Mouse (Mus musculus): Measurements from ENCODE around the gene Dock1.

The Dock1 gene

DNA sequence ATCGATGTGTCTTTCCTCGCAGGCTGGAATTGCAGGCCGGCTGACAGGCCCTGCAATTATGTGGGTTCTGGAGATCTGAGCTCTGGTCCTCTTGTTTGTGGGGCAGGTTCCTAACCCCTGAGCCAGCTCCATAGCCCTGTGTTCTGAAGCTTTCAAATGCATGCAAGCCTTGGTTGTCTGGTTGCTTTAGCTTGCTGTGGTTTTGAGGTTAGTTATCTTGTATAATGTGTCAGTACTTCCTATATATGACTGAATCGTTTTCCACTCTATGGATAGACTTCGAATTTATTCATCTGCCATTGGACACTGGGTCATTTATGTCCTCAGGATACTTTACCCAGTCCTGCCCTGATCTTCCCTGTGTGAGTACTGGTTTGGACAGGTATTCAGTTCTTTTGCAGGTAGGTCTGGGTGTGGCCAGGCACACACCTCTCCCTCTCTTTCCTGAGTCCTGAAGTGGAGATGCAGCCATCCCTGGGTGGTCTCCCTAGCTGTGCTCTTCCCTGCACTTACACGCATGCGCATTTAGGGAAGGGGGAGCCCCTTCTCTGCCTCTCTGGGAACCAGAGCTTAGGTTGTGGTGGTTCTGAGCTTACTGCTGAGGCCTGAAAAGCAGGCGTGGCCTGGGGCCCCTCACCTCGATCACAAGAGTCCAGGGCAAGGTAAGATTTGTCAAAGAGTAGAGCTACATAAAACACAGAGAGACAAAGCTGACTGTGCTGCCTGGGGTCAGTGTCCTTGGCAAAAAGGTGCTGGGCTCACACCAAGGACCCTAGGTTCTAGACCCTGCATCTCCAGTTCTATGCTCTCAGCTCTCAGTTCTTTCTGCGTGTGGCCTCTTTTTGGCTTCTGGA, 25.9 kb downstream of the Dock1 start:
- no peak for DNase-seq (ENCODE audit: low read depth)

- no peak for DNase-seq (ENCODE audit: low read depth)
These were observed 27.0 kb downstream of the Dock1 start for GRCm38 (mm10) chr7:134697479-134697878.

DNA sequence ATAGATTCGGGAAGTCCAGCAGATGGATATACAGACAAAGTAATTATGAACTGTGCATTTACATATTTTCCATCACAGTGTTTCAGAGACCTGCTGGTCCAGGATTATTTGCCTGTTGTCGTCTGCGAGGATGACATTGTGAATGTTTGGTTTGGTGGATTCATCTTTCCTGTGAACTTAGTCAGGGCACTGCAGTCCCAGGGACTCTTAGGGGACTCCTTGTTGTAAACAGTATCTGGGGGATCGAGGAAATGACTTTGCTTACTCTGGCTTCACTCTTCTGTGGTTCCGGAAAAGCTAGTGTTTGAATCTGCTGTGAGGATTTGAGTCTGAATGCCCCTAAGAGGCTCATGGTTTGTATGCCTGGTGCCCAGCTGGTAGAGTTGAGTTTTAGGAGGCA, 27.8 kb downstream of the Dock1 start:
- no peak for DNase-seq (ENCODE audit: low read depth)

DNA sequence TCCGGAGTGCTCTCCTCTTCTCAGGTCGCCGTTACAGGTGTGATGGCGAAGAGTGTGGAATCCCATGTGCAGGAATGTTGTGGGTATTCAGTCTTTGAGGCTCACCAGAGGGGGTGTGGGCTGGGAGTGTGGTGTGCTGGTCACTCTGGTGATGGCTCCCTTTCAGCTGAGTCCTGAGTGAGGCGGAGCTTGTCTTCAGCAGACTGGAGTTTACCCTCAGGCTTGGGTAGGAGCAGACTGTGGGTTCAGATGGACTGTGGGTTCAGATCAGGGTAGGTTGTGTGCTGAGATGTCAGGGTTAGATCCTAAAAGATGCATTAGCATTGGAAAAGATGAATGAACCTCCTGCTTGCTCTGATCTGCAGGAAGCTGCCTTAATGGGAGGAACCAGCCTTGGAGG, 29.5 kb downstream of the Dock1 start:
- no peak for DNase-seq (ENCODE audit: low read depth)

DNA sequence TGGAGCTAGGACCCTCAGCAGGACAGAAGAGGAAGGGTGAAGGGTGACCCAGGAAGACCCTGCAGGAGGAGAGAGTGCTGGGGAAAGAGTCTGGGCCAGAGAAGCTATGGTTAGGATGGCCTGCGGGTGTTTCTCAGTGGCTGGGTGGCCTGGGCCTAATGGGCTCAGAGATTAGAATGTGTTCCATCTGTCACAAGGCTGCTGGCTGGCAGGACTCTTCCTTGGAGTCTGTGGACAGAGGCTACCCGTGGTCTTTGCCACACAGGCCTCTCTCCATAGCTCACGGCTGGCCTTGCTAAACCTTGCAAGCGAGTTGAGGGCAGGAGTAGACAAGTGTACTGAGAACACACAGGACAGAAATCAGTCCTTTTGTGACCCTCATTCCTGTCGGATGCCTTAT, 32.0 kb downstream of the Dock1 start:
- DNase-seq (ENCODE audit: low read depth): no peak

DNA sequence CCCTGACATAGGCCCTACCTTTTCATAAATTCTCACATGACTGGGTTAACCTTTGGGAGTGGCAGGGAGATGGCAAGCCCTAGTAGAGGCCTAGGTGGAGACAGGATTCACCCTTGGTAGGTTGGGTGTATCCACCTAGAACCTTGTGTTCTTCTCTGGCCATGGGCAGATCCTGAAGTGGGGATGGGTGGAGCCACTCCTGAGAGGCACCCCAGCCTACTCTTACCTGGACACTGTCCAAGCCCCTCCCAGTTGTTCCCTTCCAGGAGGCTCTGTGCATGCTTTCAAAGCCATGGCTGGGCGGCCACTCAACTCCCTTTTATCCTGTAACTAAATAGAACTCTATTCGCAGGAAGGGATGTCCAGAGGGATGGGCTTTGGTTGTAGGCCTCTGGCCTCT, 33.2 kb downstream of the Dock1 start:
- DNase-seq (ENCODE audit: low read depth): no peak

- no peak for DNase-seq (ENCODE audit: low read depth)
These were observed 38.9 kb downstream of the Dock1 start for GRCm38 (mm10) chr7:134709226-134709853.

DNA sequence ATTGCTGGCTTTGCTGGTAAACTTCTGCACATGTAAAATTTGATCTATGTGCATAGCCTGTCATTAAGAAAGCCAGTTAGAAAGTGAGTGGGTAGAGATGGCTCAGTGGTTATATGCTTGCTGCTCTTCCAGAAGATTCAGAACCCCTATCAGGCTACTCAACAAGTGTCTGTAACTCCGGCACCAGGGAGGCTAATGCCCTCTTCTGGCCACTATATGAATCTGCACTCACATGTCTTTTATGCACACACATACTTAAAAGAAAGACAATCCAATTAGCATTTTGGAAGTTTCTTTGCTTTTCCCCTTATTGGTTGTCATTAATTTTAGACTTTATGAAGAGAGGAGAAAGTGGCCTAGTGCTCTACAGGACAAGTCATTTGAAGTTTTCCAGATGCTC, 41.1 kb downstream of the Dock1 start:
- no peak for DNase-seq (ENCODE audit: low read depth)

- DNase-seq (ENCODE audit: low read depth): no peak
These were observed 49.0 kb downstream of the Dock1 start for GRCm38 (mm10) chr7:134719406-134719805.

GRCm38 (mm10) chr7:134722361-134722760, 51.9 kb downstream of the Dock1 start:
- no peak for DNase-seq (ENCODE audit: low read depth)

DNA sequence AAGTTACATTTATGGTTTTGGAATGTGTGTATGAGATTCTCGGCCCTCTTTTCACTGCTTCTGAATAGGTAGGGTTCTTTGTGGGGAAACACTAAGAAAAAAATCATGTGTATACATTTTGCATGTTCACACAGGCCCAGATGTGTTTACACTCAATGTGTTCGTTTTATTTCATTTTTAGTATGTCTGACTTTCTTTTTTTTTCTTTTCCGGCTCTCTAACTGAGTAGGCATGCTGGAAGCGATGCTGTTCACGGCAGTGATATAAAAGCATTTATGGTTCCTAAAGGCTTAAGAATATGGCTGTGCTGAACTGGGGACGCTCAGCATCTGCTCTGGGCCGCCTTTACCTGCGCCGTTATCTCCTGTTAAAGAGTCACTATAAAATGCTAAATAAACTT, 52.5 kb downstream of the Dock1 start:
- no peak for DNase-seq (ENCODE audit: low read depth)

DNA sequence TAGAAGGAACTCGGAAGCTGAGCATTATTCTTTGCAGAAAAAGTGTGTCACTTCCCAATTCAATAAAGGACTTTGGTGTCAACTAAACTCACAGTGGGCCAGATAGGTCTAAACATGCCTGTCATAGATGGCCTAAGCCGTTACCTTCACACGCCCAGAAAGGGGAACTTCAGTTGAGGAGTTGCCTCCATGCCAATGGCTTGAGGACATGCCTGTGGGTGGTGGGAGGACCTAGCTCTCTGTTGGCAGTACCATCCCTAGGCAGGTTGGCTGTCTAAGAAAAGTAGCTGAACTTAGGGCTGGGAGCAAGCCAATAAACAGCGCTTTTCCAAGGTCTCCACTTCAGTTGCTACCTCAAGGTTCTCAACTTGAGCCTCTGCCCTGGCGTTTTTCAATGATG, 53.1 kb downstream of the Dock1 start:
- DNase-seq (ENCODE audit: low read depth): no peak

DNA sequence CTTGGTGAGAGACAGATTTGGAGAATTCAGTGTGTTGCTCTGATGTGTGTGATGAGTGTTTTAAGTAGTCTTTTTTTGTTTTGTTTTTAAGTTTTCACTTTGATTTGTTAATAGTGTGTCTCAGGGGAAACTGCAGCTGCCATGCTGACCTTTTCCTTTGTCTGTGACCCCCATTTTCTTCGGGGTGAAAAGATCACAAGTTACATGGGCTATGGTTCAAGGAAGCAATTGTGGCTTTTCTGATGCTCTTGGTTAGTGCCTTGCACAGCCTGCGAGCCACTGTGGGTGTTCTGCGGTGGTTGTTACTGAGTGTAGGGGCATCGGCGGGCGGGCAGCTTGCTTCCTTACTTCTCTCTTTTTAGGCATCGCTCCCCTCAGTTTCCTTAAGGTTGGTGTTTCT, 54.4 kb downstream of the Dock1 start:
- no peak for DNase-seq (ENCODE audit: low read depth)

- no peak for DNase-seq (ENCODE audit: low read depth)
These were observed 55.4 kb downstream of the Dock1 start for GRCm38 (mm10) chr7:134725551-134726529.

DNA sequence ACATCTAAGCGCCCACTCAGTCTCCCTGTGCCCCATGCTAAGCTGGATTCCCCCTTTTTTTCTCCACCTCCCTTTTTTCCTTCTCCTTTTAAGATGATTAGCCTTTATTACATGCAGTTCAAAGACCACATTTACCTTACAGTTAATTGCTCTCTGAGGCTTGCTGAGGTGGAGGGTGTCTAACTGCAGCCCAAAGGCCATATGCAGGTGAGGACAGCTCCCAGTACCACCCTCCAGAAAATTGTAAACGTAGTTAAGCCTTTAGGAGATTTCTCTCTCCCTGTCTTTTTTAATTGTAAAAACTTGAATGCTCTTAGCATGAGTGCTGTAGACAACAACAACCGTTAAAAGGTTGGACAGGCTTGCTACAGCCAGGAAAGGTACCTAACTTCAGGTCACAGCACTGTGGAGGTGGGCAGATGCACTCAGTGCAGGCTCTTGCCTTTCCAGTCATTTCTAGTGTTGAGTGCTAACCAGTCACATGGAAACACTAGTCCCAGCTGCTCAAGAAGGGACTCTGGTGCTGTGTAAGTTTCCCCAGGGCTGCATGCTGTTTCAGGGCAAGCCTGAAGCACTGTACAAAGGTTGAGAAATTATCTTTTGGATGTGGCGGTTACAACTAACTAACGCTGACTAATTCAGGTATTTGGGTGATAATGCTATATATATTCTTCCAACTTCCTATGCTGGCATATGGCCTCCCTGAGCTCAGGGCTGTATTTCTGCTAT, 56.2 kb downstream of the Dock1 start:
- no peak for DNase-seq (ENCODE audit: low read depth)

DNA sequence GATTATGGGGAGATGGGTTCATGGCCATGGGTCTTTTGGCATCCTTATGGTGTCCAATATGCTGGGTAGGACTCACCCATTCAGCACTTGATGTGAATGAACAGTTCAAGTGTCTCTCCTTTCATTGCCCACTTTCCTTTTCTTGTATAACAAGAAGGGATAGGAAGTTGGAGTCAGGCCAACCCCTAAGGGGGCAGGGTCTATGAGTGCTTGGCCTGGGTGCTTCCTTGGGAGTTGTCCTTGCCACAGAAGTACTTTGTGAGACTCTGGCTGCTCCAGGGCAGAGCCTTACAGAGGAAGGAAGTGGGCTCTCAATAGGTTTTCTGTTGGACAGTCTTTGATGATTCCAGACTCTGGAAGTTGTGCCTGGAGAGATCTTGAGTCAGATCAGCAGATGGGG, 58.9 kb downstream of the Dock1 start:
- DNase-seq (ENCODE audit: low read depth): no peak

DNA sequence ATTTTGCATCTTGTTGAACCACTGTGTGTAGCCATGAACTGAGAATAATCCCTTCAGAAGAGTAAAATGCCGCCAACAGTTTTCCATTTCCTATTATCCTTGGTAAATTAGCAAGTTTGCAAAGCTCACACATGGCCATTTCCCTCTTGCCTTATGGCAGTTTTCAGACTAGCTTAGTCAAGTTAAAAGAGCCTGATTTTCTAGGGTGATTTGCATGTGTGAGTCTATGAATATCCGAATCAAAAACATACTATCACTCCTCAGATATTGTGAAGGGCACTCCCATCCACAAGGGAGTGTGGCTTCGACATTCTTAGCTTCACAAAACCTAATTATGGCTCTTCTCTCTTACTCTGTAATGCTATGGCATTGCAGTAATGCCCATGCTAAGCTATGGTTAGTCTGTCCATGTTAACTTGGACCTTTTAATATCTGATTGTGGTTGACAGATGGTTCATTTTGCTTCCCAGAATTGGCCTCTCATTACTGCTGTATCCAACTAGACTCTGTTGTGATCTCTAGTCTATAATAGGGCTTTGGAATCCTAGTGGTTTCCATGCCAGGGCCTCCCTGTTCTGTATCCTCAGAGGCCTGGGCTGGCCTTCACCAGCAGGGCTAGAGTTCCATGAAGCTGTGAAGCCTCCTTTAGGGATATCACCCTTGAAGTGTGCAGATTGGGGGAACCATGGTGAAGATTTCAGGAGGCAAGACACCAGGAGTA, 60.1 kb downstream of the Dock1 start:
- DNase-seq (ENCODE audit: low read depth): no peak

DNA sequence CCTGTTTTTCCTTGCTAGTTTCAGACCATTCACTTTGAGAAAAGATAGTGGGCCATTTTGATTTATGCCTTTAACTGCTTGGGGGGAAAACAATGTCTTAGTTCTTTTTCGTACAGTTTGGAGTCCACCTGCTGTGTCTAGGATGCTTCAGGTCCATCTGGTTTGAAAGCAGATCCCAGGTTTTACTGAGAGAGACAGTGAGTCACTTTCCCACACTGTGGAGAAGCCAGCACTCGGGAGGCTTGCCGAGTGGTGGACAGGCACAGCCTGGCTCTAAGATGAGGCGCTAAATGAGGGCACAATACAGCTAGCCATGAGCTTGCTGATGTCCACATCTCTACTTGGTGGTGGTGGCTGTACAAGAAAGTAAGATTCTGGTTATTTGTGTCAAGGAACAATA, 76.6 kb downstream of the Dock1 start:
- DNase-seq (ENCODE audit: low read depth): no peak

- DNase-seq (ENCODE audit: low read depth): no peak
These were observed 77.9 kb downstream of the Dock1 start for GRCm38 (mm10) chr7:134748376-134748775.

GRCm38 (mm10) chr7:134749613-134750012, 79.2 kb downstream of the Dock1 start:
- no peak for DNase-seq (ENCODE audit: low read depth)

DNA sequence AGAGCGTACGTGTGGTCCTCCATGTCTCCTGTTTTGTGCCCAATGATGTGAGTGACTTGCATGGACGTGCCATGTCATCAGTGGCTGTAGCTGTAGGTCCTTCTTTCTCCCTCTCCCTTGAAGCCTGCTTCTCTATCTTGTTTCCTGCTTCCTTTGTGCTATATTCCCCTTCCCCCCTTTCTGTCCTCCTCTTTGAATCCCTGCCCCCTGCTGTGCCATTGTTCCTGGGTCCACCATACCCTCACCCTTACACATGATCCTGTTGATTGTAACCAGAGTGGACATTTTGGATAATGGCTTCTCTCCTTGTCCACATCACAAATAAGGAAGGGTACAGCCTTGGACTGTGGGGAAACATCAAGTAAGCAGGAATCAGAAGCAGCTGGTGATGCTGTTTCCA, 81.0 kb downstream of the Dock1 start:
- DNase-seq (ENCODE audit: low read depth): no peak
